Mouse (Mus musculus): ENCODE data around the gene Ankrd44.
"Not testable (repeated sequence)": the region's sequence is repeated elsewhere in the genome, so short reads cannot be mapped to it uniquely, and the experiment has no call there.

Ankrd44 gene

DNA sequence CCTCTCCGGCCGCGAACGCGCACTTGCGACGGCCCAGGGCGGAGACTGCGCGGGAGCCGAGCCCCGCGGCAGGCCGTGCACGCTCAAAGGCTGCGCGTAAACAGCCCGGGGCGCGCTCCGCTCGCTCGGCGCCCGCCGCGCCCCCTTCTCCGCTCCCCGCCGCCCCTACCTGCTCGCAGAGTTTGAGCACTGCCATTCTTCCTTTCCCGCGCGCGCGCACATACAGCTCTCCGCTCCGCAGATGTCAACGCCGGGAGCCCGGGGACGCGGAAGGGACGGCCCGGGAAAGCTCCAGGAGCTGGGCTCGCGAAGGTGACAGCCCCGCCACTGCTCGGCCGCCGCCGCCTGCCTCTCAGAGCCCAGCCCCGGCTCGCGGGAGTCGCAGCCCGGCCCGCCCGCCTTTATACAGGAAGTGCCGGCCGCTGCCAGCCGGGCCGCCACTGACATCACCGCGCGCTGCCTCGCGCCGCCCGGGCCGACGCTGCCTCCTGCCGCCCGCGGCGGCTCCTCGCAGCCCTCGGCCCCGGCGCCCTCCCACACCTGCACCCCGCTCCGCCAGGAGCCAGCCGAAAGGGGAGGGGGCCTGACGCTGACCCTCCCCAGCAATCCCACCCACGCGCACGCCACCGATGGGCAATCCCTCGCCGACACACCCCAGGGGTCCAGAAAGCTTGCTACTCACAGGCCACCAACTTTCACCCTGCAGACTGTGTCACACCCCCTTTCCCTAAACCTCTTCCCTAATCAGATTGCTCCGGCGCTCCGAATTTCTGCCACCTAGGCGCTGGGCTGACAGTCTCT, at the start of gene Ankrd44:
Ankrd44 (minus strand) TSS at position 417 of the 801 bp plus-strand sequence.
- DNase-seq = peak; percentile 87 to 90

DNA sequence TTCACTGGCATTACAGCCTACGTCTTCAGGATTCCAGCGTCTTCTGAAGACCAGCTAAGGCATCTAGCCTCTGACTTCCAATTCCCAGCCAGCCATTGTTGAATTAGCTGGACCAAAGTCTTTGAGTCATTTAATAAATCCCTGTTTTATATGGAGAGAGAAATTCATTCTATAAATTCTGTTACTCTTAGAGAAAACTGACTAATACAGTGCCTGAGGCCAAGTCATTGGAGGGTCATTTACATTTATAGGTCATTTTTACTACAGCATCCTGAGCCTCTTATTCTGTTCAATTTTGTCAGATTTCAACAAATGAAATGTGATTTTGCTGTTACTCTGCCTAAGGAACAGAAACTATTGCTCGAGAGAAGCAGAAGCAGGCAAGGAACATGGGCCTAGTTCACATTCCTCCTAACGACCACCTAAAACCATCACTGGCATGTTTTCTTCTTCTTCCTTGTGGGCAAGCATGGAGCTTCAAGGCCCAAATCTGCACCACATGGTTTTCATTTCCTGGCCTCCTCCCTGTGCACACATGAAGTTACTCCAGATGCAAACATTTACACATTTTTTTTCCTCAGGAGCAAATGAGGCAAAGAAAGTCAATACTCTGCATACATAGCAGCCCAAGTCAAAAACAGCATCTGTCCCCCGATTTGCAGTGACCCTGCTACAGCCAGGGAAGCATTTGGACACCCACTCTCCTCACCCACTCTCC, 45.7 kb upstream of the Ankrd44 start:
- DNase-seq = no peak

DNA sequence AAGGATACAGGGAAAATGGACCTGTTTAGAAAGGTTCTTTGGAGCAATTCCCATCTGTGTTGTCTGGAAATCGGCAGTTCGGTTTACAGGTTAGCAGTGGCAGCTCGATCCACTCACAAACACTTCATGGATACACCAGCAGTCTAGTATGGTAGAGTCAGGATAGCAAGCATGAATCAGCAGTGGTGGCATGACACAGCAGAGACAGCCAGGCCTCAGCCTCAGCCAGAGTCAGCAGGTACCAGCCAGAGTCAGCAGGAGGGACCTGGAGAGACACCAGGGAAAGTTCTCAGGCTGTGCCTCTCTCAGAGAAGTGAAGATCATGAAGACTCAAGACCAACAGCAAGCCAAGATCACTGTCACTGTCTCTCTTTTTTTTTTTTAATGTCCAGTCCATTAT, 40.7 kb upstream of the Ankrd44 start:
- no peak for DNase-seq

DNA sequence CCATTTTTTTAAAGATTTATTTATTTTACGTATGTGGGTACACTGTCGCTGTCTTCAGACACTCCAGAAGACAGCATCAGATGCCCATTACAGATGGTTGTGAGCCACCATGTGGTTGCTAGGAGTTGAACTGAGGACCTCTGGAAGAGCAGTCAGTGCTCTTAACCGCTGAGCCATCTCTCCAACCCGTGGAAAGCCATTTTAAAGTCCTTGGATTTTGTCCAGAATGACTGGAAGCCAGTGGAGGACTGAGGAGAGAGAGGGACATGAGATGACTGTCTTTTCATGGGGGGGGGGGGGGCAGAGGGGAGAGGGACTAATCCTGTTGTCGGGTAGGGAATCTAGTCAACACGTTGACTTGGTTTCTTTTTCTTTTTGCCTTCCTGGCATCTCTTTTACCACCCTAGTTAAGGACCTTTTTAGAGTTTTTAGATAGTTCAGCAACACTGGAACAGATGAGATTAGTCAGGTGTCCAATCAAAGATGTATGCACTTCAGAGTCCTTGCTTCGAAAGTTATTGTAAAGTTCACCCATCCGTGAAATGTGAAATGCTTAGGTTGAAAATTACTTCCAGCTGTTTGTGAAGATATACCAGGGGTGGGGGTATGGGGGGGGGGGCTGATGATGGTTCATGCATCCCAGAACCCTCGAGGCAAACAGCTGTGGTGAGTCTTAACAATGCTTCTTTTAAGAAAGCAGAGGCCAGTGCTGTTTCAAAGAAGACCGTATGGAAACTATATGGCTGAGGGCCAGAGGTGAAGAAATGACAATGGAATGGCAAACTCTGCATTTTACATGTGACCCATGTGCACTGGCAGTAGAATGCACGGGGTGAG, 39.2 kb upstream of the Ankrd44 start:
- DNase-seq = no peak

DNA sequence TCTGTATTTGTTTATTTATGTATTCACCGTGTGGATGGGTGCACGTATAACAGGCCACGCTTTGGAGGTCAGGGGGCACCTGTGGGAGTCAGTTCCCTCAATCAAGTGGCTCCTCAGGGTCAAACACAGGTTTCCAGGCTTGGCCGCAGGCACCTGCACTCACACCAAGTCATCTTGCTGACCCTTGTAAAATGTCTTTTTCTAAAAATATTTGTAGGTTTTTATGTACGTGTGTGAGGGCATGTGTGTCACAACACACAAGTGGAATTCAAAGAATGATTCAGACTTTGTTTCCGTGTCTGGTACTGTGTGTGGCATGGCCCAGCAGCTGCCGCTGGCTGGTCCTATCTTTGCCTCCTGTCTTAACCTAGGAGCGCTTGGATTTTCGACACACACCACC, 35.5 kb upstream of the Ankrd44 start:
- DNase-seq = no peak

DNA sequence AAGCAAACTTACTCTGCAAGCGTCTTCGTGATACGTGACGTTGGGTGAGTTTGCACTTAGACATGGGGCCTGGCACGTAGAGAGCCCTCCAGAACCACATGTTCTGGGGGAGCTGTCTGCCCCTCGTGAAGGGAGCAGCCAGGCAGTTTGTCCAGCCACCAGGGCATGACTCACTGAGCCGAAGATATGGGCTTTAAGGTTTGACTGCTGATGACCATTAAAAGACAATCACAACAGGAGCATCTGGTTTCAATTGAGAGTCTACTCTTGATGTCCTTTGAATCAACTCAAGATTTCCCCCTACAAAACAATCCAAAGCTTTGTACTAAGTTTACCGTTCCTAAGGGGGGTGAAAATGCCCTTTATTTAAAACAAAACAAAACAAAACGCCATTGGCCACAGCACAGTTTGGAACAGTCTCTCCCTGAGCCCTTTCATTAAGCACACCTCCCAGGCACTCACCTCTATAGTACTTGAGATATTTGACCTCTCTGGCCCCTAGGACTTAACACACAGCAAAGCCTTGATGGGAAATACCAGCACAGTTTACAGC, 34.5 kb upstream of the Ankrd44 start:
- no peak for DNase-seq

DNA sequence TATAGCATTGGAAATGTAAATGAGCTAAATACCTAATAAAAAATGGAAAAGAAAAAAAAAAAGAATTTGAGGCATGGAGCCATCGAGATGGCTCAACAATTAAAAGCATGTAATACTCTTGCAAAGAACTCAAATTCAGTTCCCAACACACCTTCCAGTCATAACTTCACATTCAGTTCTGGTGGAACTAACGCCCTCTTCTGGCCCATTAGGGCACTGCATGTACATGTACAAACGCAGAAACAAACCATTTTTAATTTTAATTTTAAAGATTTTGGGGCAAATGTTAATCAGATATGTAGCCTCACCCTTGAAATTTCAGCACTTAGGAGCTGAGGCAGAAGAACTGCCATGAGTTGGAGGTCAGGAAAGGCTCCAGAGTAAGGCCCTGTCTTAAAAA, 32.3 kb upstream of the Ankrd44 start:
- DNase-seq = peak; percentile 58 to 59

DNA sequence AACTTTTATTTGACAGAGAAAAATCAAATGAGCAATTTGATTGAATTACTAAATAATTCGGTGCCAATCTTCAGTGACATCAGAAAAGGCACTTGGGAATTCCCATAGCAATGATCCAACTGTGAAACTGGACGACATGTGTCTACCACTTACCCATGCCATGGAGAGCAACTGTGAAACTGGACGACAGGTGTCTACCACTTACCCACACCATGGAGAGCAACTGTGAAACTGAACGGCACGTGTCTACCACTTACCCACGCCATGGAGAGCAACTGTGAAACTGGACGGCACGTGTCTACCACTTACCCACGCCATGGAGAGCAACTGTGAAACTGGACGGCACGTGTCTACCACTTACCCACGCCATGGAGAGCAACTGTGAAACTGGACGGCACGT, 30.8 kb upstream of the Ankrd44 start:
- not testable (repeated sequence) for DNase-seq

DNA sequence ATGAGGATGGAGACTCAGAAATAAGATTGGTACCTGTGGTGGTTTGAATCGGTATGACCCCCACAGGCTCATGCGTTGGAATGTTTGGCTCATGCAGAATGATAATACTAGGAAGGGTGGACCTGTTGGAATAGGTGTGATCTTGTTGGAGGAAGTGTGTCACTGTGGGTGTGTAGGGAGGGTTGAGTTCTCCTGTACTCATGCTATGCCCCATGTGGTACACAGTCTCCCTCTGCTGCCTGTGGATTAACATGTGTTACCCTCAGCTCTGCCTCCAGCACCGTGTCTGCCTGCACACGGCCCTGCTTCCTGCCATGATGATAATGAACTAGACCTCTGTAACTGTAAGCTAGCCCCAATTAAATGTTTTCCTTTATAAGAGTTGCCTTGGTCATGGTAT, 28.7 kb upstream of the Ankrd44 start:
- DNase-seq = no peak

DNA sequence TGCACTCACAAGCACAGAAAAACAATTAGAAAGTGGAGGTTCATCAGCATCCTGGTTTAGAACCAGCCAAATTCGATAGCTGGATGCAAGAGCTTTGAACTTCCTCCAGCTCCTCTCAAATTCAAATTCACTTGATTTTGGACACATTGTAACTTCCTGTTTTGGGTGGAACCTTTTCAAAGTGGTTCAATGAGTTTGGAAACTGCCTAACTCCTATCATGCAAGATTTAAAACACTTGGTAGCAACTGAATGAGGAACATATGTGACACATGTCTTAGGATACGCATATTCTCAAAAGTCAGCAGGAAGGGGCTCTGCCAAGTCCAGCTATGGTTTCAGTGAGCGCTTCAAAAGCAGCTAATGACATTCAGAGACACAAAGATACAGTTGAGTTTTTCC, 18.5 kb upstream of the Ankrd44 start:
- peak; percentile 10 to 14 for DNase-seq

DNA sequence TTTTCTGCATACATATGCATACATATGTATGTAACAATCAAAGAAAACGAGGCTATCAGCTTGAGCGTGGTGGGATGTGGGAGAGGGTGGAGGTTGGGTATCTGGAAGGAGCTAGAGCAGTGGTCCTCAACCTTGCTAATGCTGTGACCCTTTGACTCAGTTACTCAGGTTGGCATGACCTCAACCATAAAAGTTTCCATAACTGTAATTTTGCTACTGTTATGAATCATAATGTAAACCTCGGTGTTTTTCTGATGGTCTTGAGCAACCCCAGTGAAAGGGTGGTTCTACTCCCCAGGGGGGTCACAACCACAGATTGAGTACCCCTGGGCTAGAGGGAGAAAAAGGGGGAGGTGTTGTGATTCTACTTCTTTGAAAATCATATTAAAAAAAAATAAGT, 9.3 kb upstream of the Ankrd44 start:
- no peak for DNase-seq

DNA sequence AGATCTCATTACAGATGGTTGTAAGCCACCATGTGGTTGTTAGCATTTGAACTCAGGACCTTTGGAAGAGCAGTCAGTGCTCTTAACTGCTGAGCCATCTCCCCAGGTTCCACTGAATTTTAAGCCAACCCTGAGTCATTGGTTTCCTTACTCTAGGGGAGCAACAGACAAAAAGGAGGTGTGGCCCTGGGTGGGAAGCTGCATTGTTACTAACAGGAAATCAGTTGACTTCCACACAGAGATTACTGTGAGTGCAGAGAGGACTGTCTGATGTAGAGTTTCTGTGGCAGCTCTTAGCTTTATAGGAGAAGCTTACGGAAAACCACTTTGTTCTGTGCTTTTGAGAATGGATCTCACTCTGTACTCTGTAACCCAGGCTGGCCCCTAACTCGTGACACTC, 8.7 kb upstream of the Ankrd44 start:
- no peak for DNase-seq

DNA sequence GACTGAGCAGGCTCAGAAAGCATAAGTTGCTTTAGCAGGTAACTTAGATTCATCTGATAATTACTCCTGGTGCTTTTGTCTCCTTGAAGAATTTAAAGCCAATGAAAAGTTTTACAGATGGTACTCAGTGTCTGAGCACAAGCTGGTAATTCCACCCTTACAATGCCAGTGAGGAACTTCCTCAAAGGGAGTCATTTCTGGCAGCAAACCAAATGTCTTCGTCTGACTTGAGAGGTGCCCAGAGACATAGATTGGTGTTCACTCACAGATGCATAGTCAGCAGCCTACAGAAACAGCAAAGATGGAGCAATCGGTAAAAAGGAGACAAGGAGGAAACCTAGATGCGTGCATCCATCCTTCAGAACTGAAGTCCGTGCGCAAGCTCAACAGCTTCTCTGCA, 7.5 kb upstream of the Ankrd44 start:
- DNase-seq = no peak

DNA sequence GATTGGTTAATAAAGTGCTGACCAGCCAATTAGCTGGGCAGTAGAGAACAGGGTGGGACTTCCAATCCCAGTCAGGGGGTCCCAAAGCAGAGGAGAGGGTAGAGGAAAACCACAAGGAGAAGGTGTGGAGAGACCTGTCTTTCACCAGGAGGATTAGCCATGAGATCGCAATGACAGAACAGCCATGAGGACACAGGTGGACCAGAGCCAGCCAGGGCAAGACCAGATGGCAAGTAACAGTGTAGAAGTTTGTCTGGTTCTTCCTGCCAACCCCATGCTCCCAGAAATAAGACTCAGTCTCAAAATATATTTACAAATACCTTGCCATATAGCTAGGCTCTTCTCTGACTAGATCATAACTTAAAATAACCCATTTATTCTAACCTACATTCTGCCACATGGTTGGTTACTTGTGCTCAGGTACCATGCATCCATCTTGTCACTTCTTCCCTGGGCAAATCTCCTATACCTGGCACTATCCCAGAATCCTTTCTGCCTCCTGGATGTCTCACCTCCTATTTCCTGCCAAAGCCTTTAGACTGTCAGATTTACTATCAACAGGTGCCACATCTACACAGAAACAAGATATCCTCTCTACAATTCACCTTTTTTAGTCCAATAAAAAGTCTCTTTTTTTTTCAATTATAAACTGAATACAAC, 6.4 kb upstream of the Ankrd44 start:
- no peak for DNase-seq

DNA sequence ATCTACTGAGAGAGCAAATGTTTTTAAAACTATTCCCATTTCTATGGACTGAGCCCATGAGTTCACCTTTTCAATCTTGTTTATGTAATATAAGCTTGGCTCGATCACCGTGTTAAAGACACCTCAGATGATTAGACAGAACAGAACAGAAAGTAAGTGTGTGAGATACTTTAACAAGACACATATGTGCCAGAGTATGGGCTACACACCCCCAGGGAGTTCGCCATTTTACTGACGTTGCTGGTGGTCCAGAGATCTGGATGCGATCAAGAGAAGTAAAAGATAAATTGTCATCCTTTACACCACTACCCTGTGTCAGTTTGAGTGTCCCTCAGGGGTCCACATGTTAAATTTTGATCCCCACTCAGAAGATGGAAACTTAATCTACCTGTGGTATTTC, 5.0 kb upstream of the Ankrd44 start:
- DNase-seq = no peak

DNA sequence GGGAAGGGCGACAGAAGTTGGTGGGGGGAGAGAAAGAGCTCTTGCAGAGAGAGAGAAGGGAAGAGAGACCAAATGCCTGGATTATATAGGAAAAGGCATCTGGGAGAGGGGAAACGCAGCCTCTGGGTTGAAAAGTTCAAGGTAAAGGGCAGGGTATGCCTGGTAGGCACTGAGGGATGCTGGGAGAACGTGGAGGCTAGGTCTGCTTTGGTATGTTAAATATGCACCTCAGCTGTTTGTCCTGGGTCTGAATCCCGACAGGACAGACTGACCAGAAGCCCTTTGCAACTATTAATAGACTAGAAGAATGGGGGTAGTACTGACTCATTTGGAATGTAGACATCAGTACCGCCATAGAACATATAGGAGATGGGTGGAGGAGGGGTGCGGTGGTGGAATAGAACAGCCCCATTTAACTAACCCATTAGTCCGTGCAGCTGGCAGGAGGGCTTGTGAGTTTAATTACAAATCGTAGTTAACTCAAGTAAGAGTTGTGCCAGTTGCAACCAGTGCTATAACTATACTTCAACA, 4.5 kb upstream of the Ankrd44 start:
- DNase-seq = no peak

DNA sequence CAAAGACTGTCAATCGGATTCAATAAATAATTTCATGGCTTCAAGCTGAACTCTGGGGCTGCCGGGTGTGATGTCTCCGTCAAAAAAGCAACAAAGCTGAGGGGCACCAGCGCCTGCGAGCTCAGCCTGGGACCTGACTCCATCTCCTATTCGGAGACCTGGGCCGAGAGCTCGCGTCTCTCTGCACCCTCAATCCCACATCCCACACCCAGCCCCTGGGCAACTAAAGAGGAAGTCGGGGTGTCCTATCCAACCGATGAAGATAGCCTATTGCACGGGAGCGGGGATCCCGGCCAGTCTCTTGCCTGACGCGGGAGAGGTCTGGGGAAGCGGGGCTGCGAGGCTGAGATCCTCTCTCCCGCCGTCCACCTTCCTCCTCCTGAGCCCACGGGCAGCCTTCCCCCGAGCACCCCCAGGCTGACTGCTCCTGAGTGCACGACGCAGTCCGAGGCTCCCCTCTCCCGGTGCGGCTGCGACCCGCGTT, 694 bp downstream of the Ankrd44 start:
- DNase-seq = peak; percentile 50 to 56

DNA sequence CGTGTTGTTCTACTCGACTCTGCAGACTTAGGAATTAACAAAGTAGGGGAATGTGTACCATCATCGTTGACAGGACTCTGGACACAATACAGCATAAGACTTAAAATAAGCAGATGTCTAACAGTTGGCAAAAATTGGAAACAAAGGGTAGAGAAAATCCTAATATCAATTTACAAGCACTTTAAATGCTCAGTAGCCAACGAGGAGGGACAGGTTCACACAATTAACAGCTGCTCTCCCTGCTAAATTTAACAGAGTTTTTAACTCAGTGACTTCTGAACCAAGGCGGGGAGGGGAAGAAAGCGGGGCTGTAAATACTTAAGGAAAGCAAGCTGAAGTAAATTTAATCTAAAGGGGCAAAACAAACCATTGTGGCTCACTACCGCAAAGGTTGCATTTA, 1.4 kb downstream of the Ankrd44 start:
- DNase-seq = no peak

DNA sequence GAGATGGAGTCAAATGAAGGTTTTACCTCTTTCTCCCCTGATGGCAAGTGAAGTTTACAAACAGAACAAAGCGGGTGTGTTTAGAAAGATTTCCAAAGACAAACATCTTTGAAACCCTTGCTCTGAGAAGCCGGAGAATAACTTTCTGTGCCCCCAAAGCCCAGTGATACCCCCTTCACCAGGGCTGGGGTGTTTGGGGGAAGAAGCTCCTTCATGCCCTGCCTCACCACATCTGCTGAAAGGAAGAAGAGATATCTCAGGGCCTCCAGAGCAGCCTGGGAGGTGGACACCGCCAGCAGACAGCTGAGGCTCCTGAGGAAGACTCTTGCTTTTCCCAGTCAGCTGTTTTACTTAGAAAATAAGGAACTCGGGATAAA, 1.9 kb downstream of the Ankrd44 start:
- DNase-seq = peak; percentile 44 to 46

DNA sequence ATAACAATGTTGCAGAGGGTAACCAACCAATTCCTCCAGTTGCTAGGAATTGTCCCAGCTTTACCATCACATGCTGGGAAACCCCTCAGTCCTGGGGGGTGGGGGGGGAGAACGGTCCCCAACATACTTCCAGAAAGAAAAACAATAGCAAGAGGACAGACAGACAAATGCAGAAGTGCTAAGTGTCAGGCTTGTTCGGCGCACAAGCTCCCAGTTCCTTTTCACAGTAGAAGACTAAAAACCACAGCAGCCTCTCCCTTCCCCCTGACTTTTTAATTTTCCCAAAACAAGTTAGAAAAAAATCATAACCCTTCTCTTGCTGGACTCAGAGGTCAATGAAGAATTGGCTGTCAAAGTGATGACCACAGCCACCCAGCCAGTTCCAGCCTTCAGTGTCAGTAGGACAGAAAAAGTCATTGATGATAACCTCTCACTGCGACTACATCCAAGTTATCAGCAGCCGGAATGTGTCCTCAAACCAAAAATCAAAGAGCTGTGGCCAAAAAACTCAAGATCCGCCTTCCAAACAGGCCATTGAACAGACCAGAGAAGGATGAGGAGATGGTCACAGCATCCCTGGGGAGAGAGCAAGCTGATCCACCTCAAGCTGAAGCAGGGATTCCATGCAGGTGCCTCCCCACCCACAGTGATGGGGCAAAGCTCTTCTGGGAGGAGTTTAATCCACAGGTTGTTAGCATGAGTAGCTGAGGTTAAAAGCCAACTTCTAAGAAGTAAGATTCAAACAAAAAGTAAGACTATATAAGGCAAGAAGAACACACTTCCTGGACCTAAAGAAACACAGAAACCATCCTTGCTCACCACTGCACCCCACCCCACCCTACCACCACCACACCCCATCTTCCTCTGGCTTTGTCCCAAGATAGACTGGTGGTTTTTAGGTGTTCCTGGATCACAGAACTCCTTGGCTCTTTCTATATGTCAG, 2.5 kb downstream of the Ankrd44 start:
- DNase-seq = peak; percentile 45 to 53

DNA sequence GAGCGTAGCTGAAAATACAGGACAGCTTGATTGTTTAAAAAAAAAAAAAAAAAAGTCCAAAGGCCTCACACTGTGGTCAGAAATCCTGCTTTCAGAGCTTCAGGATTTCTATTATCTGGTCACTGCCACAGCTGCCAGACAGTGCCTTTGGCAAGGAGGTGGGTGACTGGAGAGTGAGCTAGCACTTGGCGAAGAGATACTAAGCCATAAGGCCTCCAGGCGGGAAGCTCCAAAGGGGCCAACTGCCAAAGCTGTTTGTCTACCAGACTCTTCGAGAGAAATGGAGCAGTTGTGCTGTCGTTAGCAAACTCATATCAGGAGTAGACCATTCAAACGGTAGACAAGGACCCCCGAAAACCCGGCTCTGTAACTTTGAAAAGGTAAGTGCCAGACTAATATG, 3.5 kb downstream of the Ankrd44 start:
- DNase-seq = no peak
